Mouse (Mus musculus) spleen, postnatal 36 days (tissue): ENCODE measurements around the gene Fam107b.

Source experiments
- DNase-seq, 2 experiments: peaks; one replicate each; pipeline ENCODE4 v3.0.0; 2022; ENCODE audit warnings: low spot score in 2 of 2, mixed read lengths in 1 of 2

Fam107b gene

GRCm38 (mm10) chr2:3712369-3713042 is 142.2 kb downstream of the Fam107b start:
- no peak for DNase-seq

- DNase-seq = peak; percentile 93 to 96
Measured at GRCm38 (mm10) chr2:3713212-3713681, 143.0 kb downstream of the Fam107b start.

- peak; percentile 63 to 64 for DNase-seq
Measured at GRCm38 (mm10) chr2:3713682-3714361, 143.5 kb downstream of the Fam107b start.

- no peak for DNase-seq
Measured at GRCm38 (mm10) chr2:3714511-3714910, 144.2 kb downstream of the Fam107b start.

GRCm38 (mm10) chr2:3715424-3715823 is 145.1 kb downstream of the Fam107b start:
- peak in 1 of 2 experiments; percentile 48 for DNase-seq

- no peak for DNase-seq
Measured at GRCm38 (mm10) chr2:3717268-3717667, 147.0 kb downstream of the Fam107b start.

GRCm38 (mm10) chr2:3717847-3718246 is 147.6 kb downstream of the Fam107b start:
- peak in 1 of 2 experiments; percentile 38 for DNase-seq

GRCm38 (mm10) chr2:3719436-3720121 is 149.3 kb downstream of the Fam107b start:
- DNase-seq = peak in 1 of 2 experiments; percentile 33

GRCm38 (mm10) chr2:3721107-3721506 is 150.8 kb downstream of the Fam107b start:
- DNase-seq = no peak

- DNase-seq = no peak
Measured at GRCm38 (mm10) chr2:3721974-3722373, 151.7 kb downstream of the Fam107b start.

- DNase-seq = peak; percentile 58 to 59
Measured at GRCm38 (mm10) chr2:3723391-3724106, 153.3 kb downstream of the Fam107b start.

GRCm38 (mm10) chr2:3726501-3727078 is 156.3 kb downstream of the Fam107b start:
- DNase-seq = peak; percentile 66 to 73

- DNase-seq = peak; percentile 70 to 76
Measured at GRCm38 (mm10) chr2:3727225-3727930, 157.1 kb downstream of the Fam107b start.

- no peak for DNase-seq
Measured at GRCm38 (mm10) chr2:3728090-3728489, 157.8 kb downstream of the Fam107b start.

GRCm38 (mm10) chr2:3729586-3729985 is 159.3 kb downstream of the Fam107b start:
- no peak for DNase-seq

GRCm38 (mm10) chr2:3730744-3731143 is 160.5 kb downstream of the Fam107b start:
- no peak for DNase-seq

- DNase-seq = peak; percentile 74 to 80
Measured at GRCm38 (mm10) chr2:3731316-3732015, 161.2 kb downstream of the Fam107b start.

- DNase-seq = no peak
Measured at GRCm38 (mm10) chr2:3737917-3738694, 167.8 kb downstream of the Fam107b start.

GRCm38 (mm10) chr2:3738734-3739133 is 168.4 kb downstream of the Fam107b start:
- DNase-seq = no peak
